ENCODE assay signal across 17 mouse cellular contexts in the genomic region with DNA sequence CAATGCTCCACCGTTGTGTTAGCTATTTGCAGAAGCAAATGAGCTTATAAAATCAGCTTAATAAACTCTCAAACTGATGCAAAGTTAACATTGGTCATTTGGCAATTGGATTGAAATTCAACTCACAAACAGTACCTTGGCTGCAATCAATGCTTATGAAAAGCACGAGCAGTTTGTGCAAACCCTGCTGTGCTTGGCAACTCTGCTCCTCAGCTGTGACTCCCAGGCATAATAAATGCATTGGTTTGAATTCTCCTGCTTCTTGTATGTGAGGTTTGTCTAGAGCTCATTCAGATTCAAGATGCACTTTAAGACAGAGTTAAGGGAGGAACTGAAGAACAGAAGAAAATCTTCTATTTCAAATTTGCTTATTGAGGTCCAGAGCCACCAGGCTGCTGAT.
DNase-seq lines count a peak whose midpoint lies in the region; ATAC-seq and TF ChIP-seq lines count a peak whose summit lies in the region.
"Had no signal": no experiment of that assay in that cellular context is flagged by ENCODE, and none has a peak within 500 bp of the region (broad histone marks: within the 10 kb centered on the region; RNA-seq: fewer than 3 reads in every experiment).

No protein-coding gene starts in this region.

- H3K36me3 ChIP-seq in midbrain, postnatal 0 days (ENCODE audit: insufficient read depth, low read length): no peaks in the 10 kb centered on the region
- H3K36me3 ChIP-seq in midbrain, embryonic 15.5 days (replicated peaks): no peaks in the 10 kb centered on the region
- no peaks in the 10 kb centered on the region for H3K36me3 ChIP-seq in liver, embryonic 11.5 days (ENCODE audit: control insufficient read depth, insufficient read depth, low read length)
- H3K36me3 ChIP-seq: embryonic facial prominence, embryonic 13.5 days; heart, embryonic 10.5 days; limb, embryonic 12.5 days had no signal

- TF ChIP-seq CTCF in midbrain, postnatal 0 days (IDR thresholded peaks at IDR 0.05): no peak

- no peak overlapping the region for H3K4me3 ChIP-seq in midbrain, postnatal 0 days (ENCODE audit: low read depth, low read length)
- H3K4me3 ChIP-seq in midbrain, embryonic 15.5 days: no peak overlapping the region
- H3K4me3 ChIP-seq in liver, embryonic 11.5 days (ENCODE audit: low read depth, low read length): no peak overlapping the region
- H3K4me3 ChIP-seq: embryonic facial prominence, embryonic 13.5 days; forebrain, embryonic 13.5 days; heart, embryonic 10.5 days; limb, embryonic 12.5 days had no signal

- H3K9me3 ChIP-seq in midbrain, postnatal 0 days (ENCODE audit: low read length): no peaks in the 10 kb centered on the region
- H3K9me3 ChIP-seq in midbrain, embryonic 15.5 days: no peaks in the 10 kb centered on the region
- no peaks in the 10 kb centered on the region for H3K9me3 ChIP-seq in liver, embryonic 11.5 days (ENCODE audit: control insufficient read depth, low read length)
- H3K9me3 ChIP-seq: embryonic facial prominence, embryonic 13.5 days; forebrain, embryonic 13.5 days; heart, embryonic 10.5 days; limb, embryonic 12.5 days had no signal

- no peaks in the 10 kb centered on the region for H3K4me1 ChIP-seq in midbrain, postnatal 0 days (ENCODE audit: insufficient read depth, low read length)
- H3K4me1 ChIP-seq in midbrain, embryonic 15.5 days: peaks cover 6% of the 10 kb centered on the region; the same call in 1 of the 2 replicates
- no peaks in the 10 kb centered on the region for H3K4me1 ChIP-seq in liver, embryonic 11.5 days (replicated peaks; ENCODE audit: control insufficient read depth, insufficient read depth, low read length)
- H3K4me1 ChIP-seq: embryonic facial prominence, embryonic 13.5 days; heart, embryonic 10.5 days; limb, embryonic 12.5 days had no signal

- WGBS in midbrain, postnatal 0 days: 26% methylated on average over 2 of the region's 2 CpGs
- WGBS in midbrain, embryonic 15.5 days: 33% methylated on average over 2 of the region's 2 CpGs
- 68% methylated on average over 2 of the region's 2 CpGs for WGBS in liver, embryonic 11.5 days

- ATAC-seq in frontal cortex, adult (ENCODE audit: low TSS enrichment): peak; percentile 52
- no peak for ATAC-seq in midbrain, postnatal 0 days (ENCODE audit: low FRiP score)
- no peak for ATAC-seq in midbrain, embryonic 15.5 days (replicated peaks)
- ATAC-seq in liver, embryonic 11.5 days (replicated peaks; ENCODE audit: low FRiP score): no peak
- ATAC-seq: forebrain, embryonic 13.5 days had no signal

- no peak for DNase-seq in frontal cortex, postnatal 14 days (ENCODE audit: low spot score in 2 of 2)
- DNase-seq in midbrain, postnatal 0 days (ENCODE audit: low spot score): peak; percentile 81
- peak; percentile 60 to 82 for DNase-seq in cerebellum, postnatal 14 days
- peak; percentile 23 to 86 for DNase-seq in layer of hippocampus, postnatal 14 days (ENCODE audit: low spot score in 2 of 2)
- no peak for DNase-seq in liver, embryonic 11.5 days (ENCODE audit: low spot score)
- DNase-seq in thymus, postnatal 14 days: no peak
- DNase-seq: adrenal gland, postnatal 14 days; gastrocnemius, postnatal 10 days; kidney, adult 11 months; kidney, postnatal 14 days had no signal

- H3K27me3 ChIP-seq in midbrain, postnatal 0 days (ENCODE audit: insufficient read depth, low read length): no peaks in the 10 kb centered on the region
- no peaks in the 10 kb centered on the region for H3K27me3 ChIP-seq in midbrain, embryonic 15.5 days (replicated peaks)
- H3K27me3 ChIP-seq in liver, embryonic 11.5 days (replicated peaks; ENCODE audit: control insufficient read depth, insufficient read depth, low read length): no peaks in the 10 kb centered on the region
- H3K27me3 ChIP-seq: embryonic facial prominence, embryonic 13.5 days; forebrain, embryonic 13.5 days; limb, embryonic 12.5 days had no signal

- H3K4me2 ChIP-seq in midbrain, postnatal 0 days (ENCODE audit: low read depth, low read length, poor library complexity, severe bottlenecking): no peak overlapping the region
- H3K4me2 ChIP-seq in midbrain, embryonic 15.5 days: no peak overlapping the region
- H3K4me2 ChIP-seq in liver, embryonic 11.5 days: no peak overlapping the region
- H3K4me2 ChIP-seq: embryonic facial prominence, embryonic 13.5 days; forebrain, embryonic 13.5 days; limb, embryonic 12.5 days had no signal

- H3K9ac ChIP-seq in midbrain, postnatal 0 days (replicated peaks; ENCODE audit: low read length, poor library complexity, severe bottlenecking): no peak overlapping the region
- no peak overlapping the region for H3K9ac ChIP-seq in midbrain, embryonic 15.5 days
- H3K9ac ChIP-seq in liver, embryonic 11.5 days (ENCODE audit: low read depth, low read length): no peak overlapping the region
- H3K9ac ChIP-seq: embryonic facial prominence, embryonic 13.5 days; forebrain, embryonic 13.5 days; limb, embryonic 12.5 days had no signal

- H3K27ac ChIP-seq in midbrain, postnatal 0 days (ENCODE audit: low read depth, low read length): peak overlapping the region; percentile 19; the same call in 1 of the 2 replicates
- no peak overlapping the region for H3K27ac ChIP-seq in midbrain, embryonic 15.5 days
- no peak overlapping the region for H3K27ac ChIP-seq in liver, embryonic 11.5 days (ENCODE audit: low read depth, low read length)
- H3K27ac ChIP-seq: embryonic facial prominence, embryonic 13.5 days; forebrain, embryonic 13.5 days; heart, embryonic 10.5 days; limb, embryonic 12.5 days; macrophage had no signal

Comparison
In these comparisons a context has a peak if more than half of its experiments do, and no peak if none do; other contexts are left out.
1. DNase-seq: peak in midbrain, postnatal 0 days (single experiment), cerebellum, postnatal 14 days (2 of 2) and layer of hippocampus, postnatal 14 days (2 of 2); none in frontal cortex, postnatal 14 days (0 of 2), liver, embryonic 11.5 days (single experiment) and thymus, postnatal 14 days (single experiment).